Mouse (Mus musculus) adrenal gland, postnatal 10 days (tissue): ENCODE measurements around the gene Pdcl3. TPM values are rescaled to one million over a fixed set of nuclear protein-coding genes. Genes with fewer than 3 reads are reported as not detected.
A peak's percentile ranks its signal among the peaks of the same experiment; 100 is the strongest.

ENCODE experiments used
- DNase-seq: peaks from one replicate; pipeline ENCODE4 v3.0.0; 2021; ENCODE audit warnings: mixed read lengths
- long read RNA-seq, 2 experiments: library from polyadenylated mRNA; stranded (forward); transcript quantifications; one replicate each; pipeline ENCODE4 v2.0.0; 2021
- total RNA-seq, 2 experiments: library from RNA; stranded (reverse); gene quantifications; 2 replicates each; pipeline ENCODE4 v1.2.3; 2021

Gene Pdcl3
- 10 to 100 TPM; 75.0 to 78.8 TPM for total RNA-seq
- long read RNA-seq, experiment 1, transcript Pdcl3-201 (6 exons, 3,914 nt), result major isoform, 85 of 88 reads
- long read RNA-seq, experiment 1, partial matches to known transcripts, result 1 of 88 reads
- long read RNA-seq, experiment 1, other reads (novel, unspliced or antisense), result 2 of 88 reads
- long read RNA-seq, experiment 2, transcript Pdcl3-201 (6 exons, 3,914 nt), result major isoform, 52 of 57 reads
- long read RNA-seq, experiment 2, partial matches to known transcripts, result 1 of 57 reads
- long read RNA-seq, experiment 2, other reads (novel, unspliced or antisense), result 3 of 57 reads

DNA sequence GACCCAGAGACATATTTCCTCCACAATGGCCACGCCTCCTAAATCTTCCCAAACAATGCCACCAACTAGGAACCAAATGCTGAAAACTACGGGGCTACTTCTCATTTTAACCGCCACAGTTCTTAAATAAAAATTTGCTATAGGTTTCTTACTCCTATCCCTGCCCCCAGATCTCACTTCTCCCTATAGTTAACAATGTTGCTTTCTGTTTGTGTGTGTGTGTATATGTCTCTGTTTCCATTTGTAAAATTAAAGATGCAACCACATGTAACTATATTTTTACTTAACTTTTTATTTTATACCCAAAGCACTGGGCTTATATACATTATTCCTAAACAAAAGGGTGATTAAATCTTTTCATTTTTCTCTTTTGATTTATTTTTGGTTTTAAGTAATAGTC is at the start of gene Pdcl3:
TSS of gene Pdcl3 (plus strand) at position 301 of the 400 bp plus-strand sequence.
- DNase-seq, result no peak

DNA sequence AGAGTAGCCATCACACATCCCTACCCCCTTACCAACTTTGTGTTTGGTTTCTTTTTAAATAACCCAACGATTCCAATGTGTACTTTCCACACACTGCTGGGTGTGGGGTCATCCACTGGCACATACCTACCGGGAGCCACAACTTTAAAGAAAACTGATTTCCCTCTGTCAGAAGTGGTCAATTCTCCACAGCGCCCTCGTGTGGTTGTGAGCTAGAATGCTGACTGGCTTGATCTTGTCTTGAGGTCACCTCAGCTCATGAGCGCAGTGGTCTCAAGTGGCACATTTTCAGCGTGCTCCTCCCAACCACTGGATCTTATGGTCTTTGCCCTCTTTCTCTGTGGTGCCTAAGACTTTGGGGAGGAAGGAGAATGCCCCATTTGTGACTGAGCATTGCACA is 48.6 kb upstream of the Pdcl3 start:
- peak; percentile 41 for DNase-seq

GRCm38 (mm10) chr1:38938849-38939248 is 46.6 kb upstream of the Pdcl3 start, which contains the start of gene Nms:
Gene Nms (plus strand): TSS chr1:38939149.
- DNase-seq, result no peak

DNA sequence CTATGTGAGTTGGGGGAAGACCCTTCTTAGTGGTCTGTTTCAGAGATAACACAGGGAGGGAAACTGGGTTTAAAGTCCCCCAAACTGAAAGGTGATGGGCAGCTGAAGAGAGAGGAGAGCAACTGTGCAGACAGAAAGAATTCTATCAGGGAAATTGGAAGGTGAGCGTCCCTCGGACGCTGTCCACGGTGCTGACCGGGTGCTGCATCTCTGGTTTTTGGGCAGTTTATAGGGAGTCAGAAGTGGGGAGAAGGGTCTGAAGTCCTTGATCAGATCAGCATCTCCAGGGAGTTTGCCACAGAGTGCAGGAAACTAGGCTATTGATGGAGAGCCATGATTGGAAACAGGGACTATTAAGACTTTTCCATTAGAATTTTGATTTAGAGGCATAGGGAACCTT is 45.8 kb upstream of the Pdcl3 start:
- peak; percentile 65 for DNase-seq

DNA sequence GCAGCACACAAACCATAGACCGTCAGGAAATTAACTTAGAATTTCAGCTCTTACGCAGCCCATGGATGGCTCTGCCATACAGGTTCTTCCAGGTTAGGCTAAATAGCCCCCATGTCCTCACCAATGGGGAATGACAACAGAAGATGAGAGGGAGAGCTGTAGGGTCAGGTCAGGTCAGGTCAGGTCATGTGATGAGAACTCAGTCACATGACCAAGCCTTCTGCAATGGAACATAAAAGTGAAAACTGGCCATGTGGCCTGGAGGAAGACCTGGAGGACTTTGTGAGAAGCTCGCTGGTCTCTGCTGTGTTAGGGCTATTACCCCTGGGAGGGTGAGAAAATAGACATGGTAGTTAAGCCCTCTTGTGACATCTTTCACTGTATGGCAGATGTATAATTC is 29.0 kb upstream of the Pdcl3 start:
- no peak for DNase-seq

DNA sequence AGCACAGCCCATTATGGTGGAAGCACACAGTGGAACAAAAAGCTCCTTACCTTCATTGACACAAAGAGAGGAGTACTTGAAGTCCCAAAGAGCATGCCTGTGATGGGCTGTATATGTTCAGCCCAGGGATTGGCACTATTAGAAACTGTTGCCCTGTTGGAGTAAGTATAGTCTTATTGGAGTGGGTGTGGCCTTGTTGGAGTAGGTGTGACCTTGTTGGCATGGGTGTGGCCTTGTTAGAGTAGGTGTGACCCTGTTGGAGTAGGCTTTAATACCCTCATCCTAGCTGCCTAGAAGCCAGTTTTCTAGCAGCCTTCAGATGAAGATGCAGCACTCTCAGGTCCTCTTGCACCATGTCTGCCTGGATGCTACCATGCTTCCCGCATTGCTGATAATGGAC is 16.3 kb upstream of the Pdcl3 start:
- DNase-seq, result no peak

- DNase-seq, result no peak
These were observed 13.7 kb upstream of the Pdcl3 start for GRCm38 (mm10) chr1:38971712-38972111.

DNA sequence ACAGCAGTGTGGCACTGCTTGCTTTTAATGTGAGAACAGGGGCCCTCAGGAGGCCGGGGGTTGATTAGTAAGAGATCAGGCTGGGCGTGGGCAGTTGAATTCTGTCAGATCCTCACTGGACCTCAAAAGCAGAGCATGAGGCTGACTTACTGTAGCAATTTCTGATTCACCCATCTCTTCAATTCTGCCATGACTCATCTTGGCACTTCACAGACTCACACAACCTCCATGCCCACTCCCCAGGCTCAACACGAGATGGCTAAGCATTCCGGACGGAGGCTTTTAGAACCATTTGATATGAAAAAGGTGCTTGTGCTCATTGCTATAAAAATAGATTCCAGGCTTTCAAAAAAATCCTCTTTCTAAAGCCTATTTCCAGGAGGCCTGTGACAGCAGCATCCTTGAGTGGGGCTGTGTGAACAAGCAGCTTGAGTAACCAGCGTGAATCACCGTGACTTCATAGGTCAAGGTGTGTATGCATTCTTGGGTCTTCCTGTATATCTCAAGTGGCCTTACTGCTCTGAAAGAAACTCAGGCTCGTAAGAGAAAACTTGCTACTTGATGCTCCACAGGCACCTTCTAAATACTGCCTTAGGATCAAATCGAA is 12.3 kb upstream of the Pdcl3 start:
- DNase-seq, result peak; percentile 34

GRCm38 (mm10) chr1:38979953-38980352 is 5.5 kb upstream of the Pdcl3 start:
- no peak for DNase-seq

GRCm38 (mm10) chr1:38983870-38984269 is 1.5 kb upstream of the Pdcl3 start:
- no peak for DNase-seq

DNA sequence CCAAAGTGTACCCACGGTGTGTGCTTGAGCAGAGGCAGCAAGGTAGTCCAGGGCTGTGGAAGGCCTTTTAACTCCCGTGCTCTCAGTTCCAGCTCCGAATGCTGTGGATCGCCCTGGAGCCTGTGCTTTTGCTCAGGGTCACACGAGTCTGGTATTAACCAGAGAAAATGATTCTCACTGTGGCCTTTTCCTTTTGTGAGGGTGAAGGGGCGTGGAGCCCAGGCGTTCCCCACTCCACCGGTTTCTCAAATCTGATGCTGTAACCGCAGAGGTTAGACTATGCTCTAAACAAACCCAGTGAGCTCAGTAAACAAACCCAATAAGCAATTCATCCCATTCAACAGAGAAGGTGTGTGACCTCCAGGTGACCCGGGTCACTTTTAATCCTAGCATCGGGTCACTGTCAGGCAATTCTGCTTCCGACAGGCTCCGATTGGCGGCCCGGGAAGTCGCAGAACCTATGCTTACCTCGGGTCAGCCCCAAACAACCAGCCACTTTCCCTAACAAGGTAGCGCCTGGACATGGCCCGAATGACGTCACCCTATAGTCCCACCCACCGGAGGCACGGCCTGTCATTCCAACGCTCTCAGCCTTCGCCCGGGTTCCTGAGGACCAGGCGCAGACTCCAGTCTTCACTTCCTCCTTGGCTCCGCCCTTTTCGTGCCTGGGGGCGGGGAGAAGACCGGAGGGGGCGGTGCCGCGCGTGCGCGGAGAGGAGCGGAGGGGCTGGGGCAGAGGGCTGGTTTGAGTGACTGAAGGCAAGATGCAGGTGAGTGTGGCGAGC is 1.9 kb downstream of the Pdcl3 start:
- DNase-seq, result peak; percentile 98

DNA sequence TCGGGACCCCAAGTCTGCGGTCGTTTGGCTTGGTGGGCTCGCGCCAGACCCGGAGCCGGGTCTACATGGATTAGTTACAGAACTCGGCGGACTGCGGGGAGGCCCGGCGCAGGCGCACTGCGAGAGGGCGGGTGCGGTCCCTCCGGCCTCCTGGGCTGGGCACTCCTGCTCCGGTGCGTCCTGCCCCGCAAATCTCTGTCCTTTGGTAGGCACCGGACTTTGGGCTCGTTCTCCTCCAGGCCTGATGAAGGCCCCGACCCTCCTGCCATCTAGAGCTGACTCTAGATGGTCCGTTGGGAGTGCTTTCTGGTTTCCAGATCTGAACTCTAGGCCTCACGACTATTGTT is 2.4 kb downstream of the Pdcl3 start:
- DNase-seq, result no peak

DNA sequence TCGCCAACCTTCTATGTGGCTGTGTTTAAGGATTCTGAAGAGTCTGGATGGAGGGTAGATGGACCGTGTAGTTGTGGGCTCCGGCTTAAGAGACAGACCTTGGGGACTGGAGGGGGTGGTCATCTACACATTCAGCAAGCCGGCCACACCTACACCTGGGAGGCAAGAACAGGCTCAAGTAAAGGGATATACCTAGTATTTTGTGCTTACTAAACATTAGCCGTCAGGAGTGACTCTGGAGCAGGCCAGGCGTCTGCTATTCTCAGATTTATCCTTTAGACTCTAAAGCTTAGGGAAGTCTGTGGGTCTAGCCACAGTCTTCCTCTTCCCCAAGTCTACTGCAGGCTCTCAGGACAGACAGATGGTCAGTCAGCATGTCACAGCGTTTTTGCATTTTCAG is 2.9 kb downstream of the Pdcl3 start:
- no peak for DNase-seq

- no peak for DNase-seq
These were observed 7.0 kb downstream of the Pdcl3 start for GRCm38 (mm10) chr1:38992365-38992764.

- DNase-seq, result peak; percentile 83
These were observed 15.7 kb downstream of the Pdcl3 start for GRCm38 (mm10) chr1:39001106-39001505.

- no peak for DNase-seq
These were observed 20.4 kb downstream of the Pdcl3 start for GRCm38 (mm10) chr1:39005751-39006354.

- DNase-seq, result peak; percentile 34
These were observed 21.7 kb downstream of the Pdcl3 start for GRCm38 (mm10) chr1:39006830-39007829.

DNA sequence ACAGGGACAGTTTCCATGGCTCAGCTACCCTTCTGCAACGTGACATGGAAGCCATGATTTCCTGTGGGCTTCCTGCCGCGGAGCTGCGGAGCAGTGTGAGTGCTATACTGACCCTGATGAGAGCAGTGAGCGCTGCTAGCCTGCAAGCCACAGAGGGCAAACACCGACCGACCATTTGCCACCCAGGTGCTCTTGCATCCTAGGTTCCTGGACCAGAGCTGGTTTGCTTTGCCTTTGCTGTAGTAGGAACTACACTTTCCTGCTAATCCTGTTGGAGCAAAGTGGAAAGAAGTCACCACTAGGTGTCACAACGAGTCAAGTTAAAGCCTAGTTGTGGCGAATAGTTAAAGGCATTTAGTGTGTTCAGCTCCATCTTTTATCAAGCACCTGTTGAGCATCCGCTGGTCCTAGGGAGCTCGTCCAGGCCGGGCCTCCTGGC is 25.2 kb downstream of the Pdcl3 start:
- DNase-seq, result peak; percentile 70

DNA sequence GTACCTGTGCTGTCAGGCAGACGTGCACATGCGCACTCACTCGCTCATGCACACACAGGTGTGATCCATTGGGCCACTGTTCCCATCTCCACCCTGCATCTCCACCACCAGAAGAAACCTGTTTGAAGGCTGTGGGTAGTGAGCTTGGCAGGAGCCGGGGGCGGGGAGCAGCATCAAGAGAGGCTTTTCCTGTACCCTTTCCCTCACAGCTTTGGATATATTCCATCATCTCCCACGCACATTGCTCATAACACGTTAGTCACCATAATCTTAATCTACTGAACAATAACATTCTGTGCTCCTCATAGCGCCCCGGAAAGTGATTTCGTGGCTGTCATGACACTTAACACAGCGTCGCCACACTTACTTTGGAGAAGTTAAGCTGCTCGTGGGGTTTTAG is 27.2 kb downstream of the Pdcl3 start:
- no peak for DNase-seq

- DNase-seq, result no peak
These were observed 28.4 kb downstream of the Pdcl3 start for GRCm38 (mm10) chr1:39013843-39014242.

- DNase-seq, result no peak
These were observed 30.1 kb downstream of the Pdcl3 start for GRCm38 (mm10) chr1:39015529-39015928.

DNA sequence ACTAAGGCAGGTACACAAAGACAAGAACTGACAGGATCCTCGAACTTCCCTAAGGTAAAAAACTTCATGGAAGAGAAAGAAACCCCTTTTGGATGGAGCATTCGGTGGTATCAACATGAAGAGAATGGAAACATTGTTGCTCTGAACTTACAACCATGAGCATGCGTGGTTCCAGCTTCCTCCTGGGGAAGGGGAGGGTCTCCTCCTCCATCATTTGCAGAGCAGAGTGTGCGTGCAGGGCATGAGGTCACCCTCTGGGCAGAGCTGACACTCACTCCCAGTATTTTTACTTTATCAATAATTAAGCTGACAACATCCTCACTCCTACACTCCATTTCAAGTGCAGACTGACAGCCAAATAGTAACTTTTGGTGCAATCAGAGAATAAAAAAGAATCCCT is 32.5 kb downstream of the Pdcl3 start:
- no peak for DNase-seq
